Mouse (Mus musculus): ENCODE measurements around the gene 1700047I17Rik2. TPM values are rescaled to one million over a fixed set of nuclear protein-coding genes. Genes with fewer than 3 reads are reported as not detected.
"Not testable (repeated sequence)": the region's sequence is repeated elsewhere in the genome, so short reads cannot be mapped to it uniquely, and the experiment has no call there.

The 1700047I17Rik2 gene
- 10 to 100 TPM in 1 of 4 experiments, 1 to 10 TPM in 1, not detected in 2; 5.4 to 11.8 TPM for total RNA-seq (2022)

DNA sequence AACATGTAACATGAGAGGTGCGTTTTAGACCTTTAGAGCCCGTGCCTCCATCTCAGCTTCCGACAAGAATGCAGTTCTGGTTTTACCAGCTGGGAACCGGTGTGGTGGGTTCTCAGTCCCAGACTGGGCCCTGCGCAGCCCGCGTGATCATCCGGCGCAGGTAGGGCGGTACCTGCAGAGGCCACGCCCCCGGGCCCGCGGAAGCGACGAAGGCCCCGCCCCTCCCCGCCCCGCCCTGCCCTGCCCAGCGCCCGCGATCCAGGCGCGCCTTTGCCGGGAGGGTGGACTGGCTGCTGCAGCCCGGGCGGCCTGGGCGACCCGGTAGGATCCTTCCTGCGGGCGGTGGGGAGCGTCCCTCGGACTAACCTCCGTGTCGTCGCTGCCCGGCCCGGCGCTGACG, at the start of gene 1700047I17Rik2:
Gene 1700047I17Rik2 (plus strand): TSS at position 287 of the 400 bp plus-strand sequence.
- DNase-seq (ENCODE audit: low spot score in 2 of 2): not testable (repeated sequence)

- not testable (repeated sequence) for DNase-seq (ENCODE audit: low spot score in 2 of 2)
Measured at GRCm38 (mm10) chr12:55154559-55155448, 44.6 kb upstream of the 1700047I17Rik2 start, which contains the start of gene Srp54b. Gene Srp54b (plus strand): TSS chr12:55155104.

GRCm38 (mm10) chr12:55155449-55155783, 44.0 kb upstream of the 1700047I17Rik2 start:
- DNase-seq (ENCODE audit: low spot score in 2 of 2): not testable (repeated sequence)

DNA sequence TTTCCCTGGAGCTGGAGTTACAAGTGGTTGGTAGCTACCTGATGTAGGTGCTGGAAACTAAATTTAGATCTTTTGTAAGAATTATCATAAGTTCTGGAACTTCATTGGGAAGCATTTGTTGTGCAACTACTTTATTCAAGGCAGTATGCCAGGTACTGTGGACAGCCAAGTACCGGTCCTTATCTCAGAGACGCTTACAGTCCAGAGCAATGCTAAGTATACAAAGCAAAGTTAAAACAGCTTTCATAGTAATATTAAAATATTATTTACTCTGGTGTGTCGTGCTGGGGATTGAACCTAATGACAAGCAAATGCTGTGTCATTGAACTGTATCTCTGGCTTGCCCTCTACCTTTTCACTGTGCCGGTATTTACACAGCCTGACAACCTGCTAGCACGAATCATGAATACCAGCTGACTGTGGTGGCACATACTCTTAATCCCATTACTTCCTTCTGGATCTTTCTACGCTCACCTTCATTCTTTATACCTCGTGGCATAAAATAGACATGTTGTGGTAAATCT, 32.3 kb upstream of the 1700047I17Rik2 start:
- DNase-seq (ENCODE audit: low spot score in 2 of 2): not testable (repeated sequence)

- not testable (repeated sequence) for DNase-seq (ENCODE audit: low spot score in 2 of 2)
Measured at GRCm38 (mm10) chr12:55187686-55188085, 11.7 kb upstream of the 1700047I17Rik2 start.

DNA sequence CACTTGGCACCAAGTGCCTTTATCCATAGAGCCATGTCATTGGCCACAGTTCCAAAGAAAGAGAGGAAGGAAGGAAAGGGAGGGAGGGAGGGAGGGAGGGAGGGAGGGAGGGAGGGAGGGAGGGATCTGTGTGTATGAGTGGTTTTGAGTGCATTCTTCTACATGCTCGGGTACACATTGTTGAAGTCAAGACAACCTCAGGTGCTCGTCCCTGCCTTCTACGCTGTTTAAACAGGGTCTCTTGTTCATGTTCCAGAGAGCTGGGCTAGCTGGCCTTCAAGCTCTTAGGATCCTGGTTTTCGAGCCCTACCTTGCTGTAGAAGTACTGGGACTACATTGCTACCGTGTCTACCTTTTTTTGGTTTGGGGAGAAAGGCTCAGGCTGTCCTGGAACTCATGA, 10.3 kb upstream of the 1700047I17Rik2 start:
- DNase-seq (ENCODE audit: low spot score in 2 of 2): not testable (repeated sequence)

DNA sequence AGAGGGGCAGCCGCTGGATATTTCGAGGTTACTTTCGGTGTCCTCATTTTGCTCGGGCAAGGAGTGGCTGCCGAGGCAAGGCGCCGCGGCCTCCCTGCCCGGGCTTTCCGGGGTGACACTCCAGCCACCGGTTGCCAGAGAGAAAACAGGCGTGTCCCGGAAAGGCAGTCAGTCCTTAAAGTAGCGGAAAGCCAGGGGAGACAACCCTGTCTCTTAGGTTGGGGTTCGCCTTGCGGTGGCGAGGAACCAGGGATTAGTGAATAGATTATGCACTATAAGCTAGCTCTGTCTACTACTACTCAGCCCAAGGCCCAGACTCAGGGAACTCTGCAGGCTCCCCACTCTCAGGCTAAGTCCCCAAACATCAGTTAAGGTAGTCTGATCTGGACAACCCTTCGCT, 407 bp downstream of the 1700047I17Rik2 start:
- not testable (repeated sequence) for DNase-seq (ENCODE audit: low spot score in 2 of 2)

- DNase-seq (ENCODE audit: low spot score in 2 of 2): not testable (repeated sequence)
Measured at GRCm38 (mm10) chr12:55212944-55213343, 13.6 kb downstream of the 1700047I17Rik2 start.

DNA sequence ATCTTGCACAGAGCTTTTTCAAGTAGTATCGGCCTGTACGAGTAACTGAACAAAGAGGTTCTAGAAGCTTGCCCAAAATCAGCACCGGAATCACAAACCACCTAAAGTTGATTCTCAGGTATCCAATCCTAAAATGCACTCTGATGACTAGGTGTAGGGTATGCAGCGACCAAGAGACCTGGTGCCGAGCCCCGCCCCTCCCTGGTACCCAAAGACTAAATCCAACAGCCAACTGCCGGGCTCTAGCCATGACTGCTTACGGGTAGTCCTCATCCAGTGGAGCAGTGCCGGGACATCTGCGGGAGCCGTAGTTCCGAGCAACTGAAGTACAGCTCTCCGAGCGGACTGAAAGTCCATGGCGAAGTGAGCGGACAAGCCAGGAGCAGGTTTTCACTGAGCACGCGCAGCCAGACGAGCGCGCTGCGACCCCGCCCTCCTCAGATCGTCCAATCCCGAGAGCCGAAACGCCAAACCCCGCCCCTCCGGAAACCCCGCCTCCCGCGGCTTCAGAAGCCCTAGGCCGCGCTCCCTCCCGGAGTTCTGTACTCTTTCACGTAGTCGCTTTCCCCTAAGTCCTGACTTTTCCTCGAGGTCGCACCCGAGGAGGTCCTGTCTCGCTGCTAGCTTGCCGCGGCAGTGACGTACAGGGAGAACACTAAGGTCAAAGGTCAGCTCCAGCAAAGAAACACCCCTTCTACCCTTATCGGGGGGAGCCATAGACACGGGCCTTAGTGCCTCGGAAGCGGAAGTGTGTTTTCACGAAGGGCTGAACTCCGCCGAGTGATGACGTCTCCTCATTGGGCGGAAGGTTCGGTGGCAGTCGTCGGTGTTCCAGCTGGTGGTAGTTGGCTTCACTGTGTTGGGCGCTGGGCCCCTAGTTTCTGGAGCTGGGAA, 30.5 kb downstream of the 1700047I17Rik2 start, which contains the start of gene Srp54c:
Gene Srp54c (plus strand): TSS at position 543 of the 894 bp plus-strand sequence.
- not testable (repeated sequence) for DNase-seq (ENCODE audit: low spot score in 2 of 2)

DNA sequence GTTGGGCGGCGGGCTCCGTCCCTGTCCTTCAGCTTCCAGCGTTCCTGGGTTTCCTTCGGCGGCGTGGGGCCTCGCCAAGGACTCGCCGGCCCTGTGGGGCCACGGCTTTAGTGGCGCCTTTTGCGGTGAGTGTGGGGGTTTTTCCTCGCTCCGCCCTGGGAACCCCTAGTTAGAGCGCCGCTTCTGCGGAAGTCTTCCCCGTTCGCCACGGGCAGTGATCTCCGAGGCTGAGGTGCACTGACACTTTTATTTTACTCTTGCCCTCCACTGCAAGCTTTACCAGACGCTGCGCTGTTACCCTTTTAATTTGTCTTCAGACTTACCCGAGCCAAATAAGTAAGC, 31.1 kb downstream of the 1700047I17Rik2 start:
- DNase-seq (ENCODE audit: low spot score in 2 of 2): not testable (repeated sequence)

DNA sequence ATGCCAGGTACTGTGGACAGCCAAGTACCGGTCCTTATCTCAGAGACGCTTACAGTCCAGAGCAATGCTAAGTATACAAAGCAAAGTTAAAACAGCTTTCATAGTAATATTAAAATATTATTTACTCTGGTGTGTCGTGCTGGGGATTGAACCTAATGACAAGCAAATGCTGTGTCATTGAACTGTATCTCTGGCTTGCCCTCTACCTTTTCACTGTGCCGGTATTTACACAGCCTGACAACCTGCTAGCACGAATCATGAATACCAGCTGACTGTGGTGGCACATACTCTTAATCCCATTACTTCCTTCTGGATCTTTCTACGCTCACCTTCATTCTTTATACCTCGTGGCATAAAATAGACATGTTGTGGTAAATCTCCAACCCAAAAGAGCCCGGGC, 42.9 kb downstream of the 1700047I17Rik2 start:
- not testable (repeated sequence) for DNase-seq (ENCODE audit: low spot score in 2 of 2)

GRCm38 (mm10) chr12:55261950-55262349, 62.6 kb downstream of the 1700047I17Rik2 start:
- DNase-seq (ENCODE audit: low spot score in 2 of 2): not testable (repeated sequence)

GRCm38 (mm10) chr12:55263385-55263784, 64.0 kb downstream of the 1700047I17Rik2 start:
- DNase-seq (ENCODE audit: low spot score in 2 of 2): not testable (repeated sequence)

Other genes with a start within 250 kb of the 1700047I17Rik2 start
- not detected for gene Gm20403, start 213.1 kb upstream of the 1700047I17Rik2 start, total RNA-seq (2022)
- gene Baz1a, start 185.2 kb upstream of the 1700047I17Rik2 start, total RNA-seq (2022): 1 to 10 TPM in 3 of 4 experiments, under 1 TPM in 1; 0.49 to 4.9 (median 2.1) TPM
- 10 to 100 TPM; 10.2 to 12.7 (median 11.2) TPM for gene 2700097O09Rik, start 119.5 kb upstream of the 1700047I17Rik2 start, total RNA-seq (2022)
- 10 to 100 TPM; 84.9 to 98.9 (median 94.6) TPM for gene Srp54a, start 119.3 kb upstream of the 1700047I17Rik2 start, total RNA-seq (2022)
- gene Fam177a, start 75.1 kb upstream of the 1700047I17Rik2 start, total RNA-seq (2022): 10 to 100 TPM in 3 of 4 experiments, 1 to 10 TPM in 1; 6.1 to 17.5 (median 15.6) TPM
- 10 to 100 TPM; 31.5 to 60.4 (median 43.9) TPM for gene Srp54b, start 44.5 kb upstream of the 1700047I17Rik2 start, total RNA-seq (2022)
- gene Srp54c, start 30.6 kb downstream of the 1700047I17Rik2 start, total RNA-seq (2022): 10 to 100 TPM; 32.5 to 34.4 (median 34.3) TPM
- gene 1110008L16Rik, start 100.0 kb downstream of the 1700047I17Rik2 start, total RNA-seq (2022): 1 to 10 TPM; 8.4 to 8.8 (median 8.7) TPM
- 10 to 100 TPM; 12.3 to 15.4 (median 12.7) TPM for gene Ppp2r3c, start 103.4 kb downstream of the 1700047I17Rik2 start, total RNA-seq (2022)
- 100 to 1,000 TPM; 139 to 158 (median 150) TPM for gene Psma6, start 184.6 kb downstream of the 1700047I17Rik2 start, total RNA-seq (2022)

Measured in layer of hippocampus, adult 8-10 months (tissue).